Mouse (Mus musculus): ENCODE data around the gene Gtf3c4.

- TF ChIP-seq CTCF (IDR thresholded peaks at IDR 0.05; ENCODE audit: insufficient read depth, low read length) (0 out of 2 replicates have a peak, but pooled peaks have one; percentile 10), POLR2A (IDR thresholded peaks at IDR 0.05; ENCODE audit: borderline replicate concordance, extremely low read depth, low read depth, low read length) (no peak)
These were observed 23.7 kb upstream of the Gtf3c4 start for GRCm38 (mm10) chr2:28863857-28864256.
